Mouse (Mus musculus) hindbrain, embryonic 14.5 days (tissue): ENCODE results near the gene Vmn1r39. TPM values are rescaled to one million over a fixed set of nuclear protein-coding genes. Genes with fewer than 3 reads are reported as not detected.
A peak's percentile ranks its signal among the peaks of the same experiment; 100 is the strongest.
"Not testable (repeated sequence)": the region's sequence is repeated elsewhere in the genome, so short reads cannot be mapped to it uniquely, and the experiment has no call there.

Experiments
- ATAC-seq: fragments of 200-750 bp; cut with Nextera tagmentation; 2 replicates; pipeline ENCODE4 v1.8.0; 2017; ENCODE audit warnings: moderate number of reproducible peaks, mild to moderate bottlenecking, moderate TSS enrichment, moderate library complexity; ENCODE audit not compliant: low FRiP score
- DNase-seq: peaks from one replicate; pipeline ENCODE4 v3.0.0-alpha.2; 2015; ENCODE audit warnings: low spot score
- H3K27ac ChIP-seq: fragments of 300-500 bp; sonication (generic); 2 replicates; pipeline ENCODE4 v1.5.1; 2014; ENCODE audit warnings: mild to moderate bottlenecking, moderate library complexity
- H3K27me3 ChIP-seq: fragments of 300-500 bp; sonication (generic); 2 replicates; pipeline ENCODE4 v1.6.1; 2014; ENCODE audit warnings: mild to moderate bottlenecking, low read length, mixed read lengths; ENCODE audit not compliant: control insufficient read depth, insufficient read depth
- H3K36me3 ChIP-seq: fragments of 300-500 bp; sonication (generic); replicated peaks from 2 replicates; pipeline ENCODE4 v1.6.1; 2014; ENCODE audit not compliant: control insufficient read depth, insufficient read depth
- H3K4me1 ChIP-seq: fragments of 300-500 bp; sonication (generic); replicated peaks from 2 replicates; pipeline ENCODE4 v1.6.1; 2014; ENCODE audit warnings: antibody characterized with exemption, low read length, mixed read lengths; ENCODE audit not compliant: control insufficient read depth, insufficient read depth
- H3K4me2 ChIP-seq: fragments of 300-500 bp; sonication (generic); replicated peaks from 2 replicates; pipeline ENCODE4 v1.6.1; 2014; ENCODE audit warnings: mild to moderate bottlenecking, moderate library complexity
- H3K4me3 ChIP-seq: fragments of 300-500 bp; sonication (generic); replicated peaks from 2 replicates; pipeline ENCODE4 v1.5.1; 2014; ENCODE audit warnings: mild to moderate bottlenecking, low read length
- H3K9ac ChIP-seq: fragments of 300-500 bp; sonication (generic); 2 replicates; pipeline ENCODE4 v1.6.1; 2014
- H3K9me3 ChIP-seq: fragments of 300-500 bp; sonication (generic); 2 replicates; pipeline ENCODE4 v1.6.1; 2016; ENCODE audit warnings: low read length; ENCODE audit not compliant: control insufficient read depth
- WGBS: fragments of 180-500 bp; shearing (Covaris S2); extraction: QIAGEN DNeasy Blood & Tissue Kit; methylation state at CpG from one replicate; pipeline ENCODE4 v1.1.7; 2014; 5-methylcytosine and 5-hydroxymethylcytosine counted together
- polyA plus RNA-seq: library from polyadenylated mRNA; unstranded; fragments of >200 nt; fragmentation: Nextera tagmentation; extraction: Ambion mirVana; gene quantifications from 2 replicates; pipeline ENCODE4 v1.2.1, GENCODE M21; 2014

Gene Vmn1r39
- not detected in 2 replicates for polyA plus RNA-seq

GRCm38 (mm10) chr6:66810509-66810908, at the start of gene Vmn1r39:
Gene Vmn1r39 (minus strand): TSS chr6:66810609.
- ATAC-seq (no peak), DNase-seq (no peak)
- Histone ChIP-seq H3K36me3 (no peaks in the 10 kb centered on the region), H3K4me2 (no peak within 1 kb of the TSS), H3K4me3 (no peak within 1 kb of the TSS), H3K9ac (no peak within 1 kb of the TSS), H3K4me1 (no peaks in the 10 kb centered on the region), H3K27ac (no peak within 1 kb of the TSS), H3K27me3 (no peaks in the 10 kb centered on the region), H3K9me3 (no peaks in the 10 kb centered on the region)
- 94% methylated on average over 2 of the region's 2 CpGs for WGBS

GRCm38 (mm10) chr6:66859391-66859790, 49.0 kb upstream of the Vmn1r39 start:
- no peaks in the 10 kb centered on the region for H3K4me1 ChIP-seq
- DNase-seq: no peak
- no peak for ATAC-seq
- H3K27me3 ChIP-seq: no peaks in the 10 kb centered on the region
- no peak overlapping the region for H3K4me3 ChIP-seq
- H3K9ac ChIP-seq: no peak overlapping the region
- H3K9me3 ChIP-seq: no peaks in the 10 kb centered on the region
- H3K27ac ChIP-seq: no peak overlapping the region
- H3K4me2 ChIP-seq: no peak overlapping the region
- H3K36me3 ChIP-seq: no peaks in the 10 kb centered on the region

- no peak for ATAC-seq
- Histone ChIP-seq H3K4me2 (no peak overlapping the region), H3K9me3 (no peaks in the 10 kb centered on the region), H3K36me3 (no peaks in the 10 kb centered on the region), H3K4me1 (no peaks in the 10 kb centered on the region), H3K27ac (no peak overlapping the region), H3K27me3 (no peaks in the 10 kb centered on the region), H3K4me3 (no peak overlapping the region), H3K9ac (no peak overlapping the region)
- no peak for DNase-seq
- 82% methylated on average over 1 of the region's 1 CpGs for WGBS
Observed at GRCm38 (mm10) chr6:66858356-66858755, 47.9 kb upstream of the Vmn1r39 start.

- no peak overlapping the region for H3K4me2 ChIP-seq
- H3K27me3 ChIP-seq: no peaks in the 10 kb centered on the region
- no peaks in the 10 kb centered on the region for H3K4me1 ChIP-seq
- no peak overlapping the region for H3K9ac ChIP-seq
- no peak for ATAC-seq
- no peak overlapping the region for H3K27ac ChIP-seq
- DNase-seq: no peak
- no peaks in the 10 kb centered on the region for H3K9me3 ChIP-seq
- no peak overlapping the region for H3K4me3 ChIP-seq
- no peaks in the 10 kb centered on the region for H3K36me3 ChIP-seq
Observed at GRCm38 (mm10) chr6:66856236-66856635, 45.8 kb upstream of the Vmn1r39 start.

- Histone ChIP-seq H3K27ac (no peak overlapping the region), H3K4me2 (no peak overlapping the region), H3K4me1 (no peaks in the 10 kb centered on the region), H3K4me3 (no peak overlapping the region), H3K9ac (no peak overlapping the region), H3K9me3 (no peaks in the 10 kb centered on the region), H3K27me3 (no peaks in the 10 kb centered on the region), H3K36me3 (no peaks in the 10 kb centered on the region)
- DNase-seq (no peak), ATAC-seq (no peak)
- WGBS: 52% methylated on average over 4 of the region's 4 CpGs
Observed at GRCm38 (mm10) chr6:66848936-66849335, 38.5 kb upstream of the Vmn1r39 start.

GRCm38 (mm10) chr6:66840631-66841030, 30.2 kb upstream of the Vmn1r39 start:
- H3K9ac ChIP-seq, ATAC-seq, H3K4me1 ChIP-seq, H3K27me3 ChIP-seq, H3K27ac ChIP-seq, H3K4me3 ChIP-seq, H3K4me2 ChIP-seq, H3K9me3 ChIP-seq, H3K36me3 ChIP-seq: not testable (repeated sequence)
- 0% methylated on average over 1 of the region's 1 CpGs for WGBS
- DNase-seq: peak; percentile 39

GRCm38 (mm10) chr6:66836932-66837331, 26.5 kb upstream of the Vmn1r39 start:
- Histone ChIP-seq H3K27ac (no peak overlapping the region), H3K27me3 (no peaks in the 10 kb centered on the region), H3K4me1 (no peaks in the 10 kb centered on the region), H3K36me3 (no peaks in the 10 kb centered on the region), H3K9me3 (no peaks in the 10 kb centered on the region), H3K4me3 (no peak overlapping the region), H3K9ac (no peak overlapping the region), H3K4me2 (no peak overlapping the region)
- ATAC-seq (no peak), DNase-seq (peak; percentile 14)

GRCm38 (mm10) chr6:66806311-66806710, 4.1 kb downstream of the Vmn1r39 start:
- H3K27me3 ChIP-seq: no peaks in the 10 kb centered on the region
- no peaks in the 10 kb centered on the region for H3K9me3 ChIP-seq
- no peak overlapping the region for H3K9ac ChIP-seq
- no peak for DNase-seq
- WGBS: 27% methylated on average over 1 of the region's 1 CpGs
- no peak for ATAC-seq
- no peak overlapping the region for H3K4me2 ChIP-seq
- no peaks in the 10 kb centered on the region for H3K36me3 ChIP-seq
- no peaks in the 10 kb centered on the region for H3K4me1 ChIP-seq
- H3K4me3 ChIP-seq: no peak overlapping the region
- H3K27ac ChIP-seq: no peak overlapping the region

GRCm38 (mm10) chr6:66805713-66806112, 4.7 kb downstream of the Vmn1r39 start:
- H3K4me2 ChIP-seq: no peak overlapping the region
- ATAC-seq (no peak), DNase-seq (no peak)
- H3K27me3 ChIP-seq: no peaks in the 10 kb centered on the region
- H3K4me3 ChIP-seq: no peak overlapping the region
- no peaks in the 10 kb centered on the region for H3K36me3 ChIP-seq
- H3K9ac ChIP-seq: no peak overlapping the region
- no peak overlapping the region for H3K27ac ChIP-seq
- WGBS: 91% methylated on average over 3 of the region's 3 CpGs
- H3K4me1 ChIP-seq: no peaks in the 10 kb centered on the region
- H3K9me3 ChIP-seq: no peaks in the 10 kb centered on the region

- H3K27ac ChIP-seq, H3K27me3 ChIP-seq, ATAC-seq, H3K4me1 ChIP-seq, H3K4me2 ChIP-seq, H3K9ac ChIP-seq, H3K36me3 ChIP-seq, H3K9me3 ChIP-seq, H3K4me3 ChIP-seq, DNase-seq: not testable (repeated sequence)
Observed at GRCm38 (mm10) chr6:66782527-66782926, 27.9 kb downstream of the Vmn1r39 start, which contains the start of gene Vmn1r38. Gene Vmn1r38 (minus strand): TSS chr6:66782627.
